Comparison of ENCODE assay signal across 8 mouse cellular contexts in genomic region chr8:84004533-84005201, GRCm38 (mm10). TPM values are rescaled to one million over a fixed set of nuclear protein-coding genes. Genes with fewer than 3 reads are reported as not detected.
DNase-seq lines count a peak whose midpoint lies in the region; ATAC-seq and TF ChIP-seq lines count a peak whose summit lies in the region.

No protein-coding gene starts in this region.

- 1% methylated on average over 30 of the region's 30 CpGs for WGBS in forebrain, embryonic 10.5 days
- WGBS in heart, embryonic 15.5 days: under 1% methylated on average over 30 of the region's 30 CpGs
- WGBS in liver, embryonic 14.5 days (ENCODE audit: insufficient replicate concordance): under 1% methylated on average over 30 of the region's 30 CpGs
- WGBS in neural tube, embryonic 11.5 days: under 1% methylated on average over 30 of the region's 30 CpGs
- under 1% methylated on average over 30 of the region's 30 CpGs for WGBS in stomach, postnatal 0 days

- H3K4me1 ChIP-seq in forebrain, embryonic 10.5 days: peaks cover 48% of the 10 kb centered on the region
- peaks cover 35% of the 10 kb centered on the region for H3K4me1 ChIP-seq in heart, embryonic 15.5 days (replicated peaks)
- H3K4me1 ChIP-seq in liver, embryonic 14.5 days (replicated peaks; ENCODE audit: control insufficient read depth in 2 of 2, insufficient read depth in 2 of 2, low read length in 1 of 2): peaks cover 6 to 7% of the 10 kb centered on the region in 2 experiments
- peaks cover 9% of the 10 kb centered on the region for H3K4me1 ChIP-seq in neural tube, embryonic 11.5 days (ENCODE audit: control insufficient read depth, insufficient read depth, low read length)
- H3K4me1 ChIP-seq in stomach, postnatal 0 days (replicated peaks; ENCODE audit: control insufficient read depth, insufficient read depth): peaks cover 4% of the 10 kb centered on the region

- peak overlapping the region; percentile 80 for H3K9ac ChIP-seq in heart, embryonic 15.5 days
- peak overlapping the region; percentile 68 for H3K9ac ChIP-seq in liver, embryonic 14.5 days (replicated peaks)
- H3K9ac ChIP-seq in neural tube, embryonic 11.5 days (ENCODE audit: low read length): peak overlapping the region; percentile 49
- peak overlapping the region; percentile 73 for H3K9ac ChIP-seq in stomach, postnatal 0 days (ENCODE audit: low read length)

- TF ChIP-seq CTCF in liver, embryonic 14.5 days (IDR thresholded peaks at IDR 0.05; ENCODE audit: low read depth): no peak
- no peak; the same call in 1 of the 2 replicates for TF ChIP-seq CTCF in stomach, postnatal 0 days (IDR thresholded peaks at IDR 0.05; ENCODE audit: low read depth)

- peak overlapping the region; percentile 84 for H3K27ac ChIP-seq in forebrain, embryonic 10.5 days
- H3K27ac ChIP-seq in heart, embryonic 15.5 days: peak overlapping the region; percentile 80
- H3K27ac ChIP-seq in liver, embryonic 14.5 days: peak overlapping the region; percentile 71
- no peak overlapping the region for H3K27ac ChIP-seq in neural tube, embryonic 11.5 days (ENCODE audit: low read depth, low read length)
- H3K27ac ChIP-seq in stomach, postnatal 0 days (replicated peaks): peak overlapping the region; percentile 81

- peak; percentile 75 for DNase-seq in c-Kit-negative CD71-positive TER-119-positive erythroid progenitor cells, embryonic 14.5 days (ENCODE audit: low read depth, low spot score)
- peak; percentile 89 for DNase-seq in forebrain, embryonic 10.5 days (ENCODE audit: extremely low spot score, low spot score)
- peak; percentile 95 to 98 for DNase-seq in kidney, postnatal 25 days
- peak; percentile 80 to 85 (median 81) for DNase-seq in liver, embryonic 14.5 days (ENCODE audit: low read depth in 3 of 3, low spot score in 3 of 3)
- DNase-seq in neural tube, embryonic 11.5 days (ENCODE audit: low spot score): peak; percentile 94
- peak; percentile 90 for DNase-seq in stomach, postnatal 0 days (ENCODE audit: low spot score)

- peaks cover 35% of the 10 kb centered on the region for H3K36me3 ChIP-seq in forebrain, embryonic 10.5 days (replicated peaks)
- no peaks in the 10 kb centered on the region; the same call in none of the 2 replicates for H3K36me3 ChIP-seq in heart, embryonic 15.5 days
- H3K36me3 ChIP-seq in liver, embryonic 14.5 days (replicated peaks; ENCODE audit: control insufficient read depth, insufficient read depth, low read depth): peaks cover 21% of the 10 kb centered on the region
- H3K36me3 ChIP-seq in neural tube, embryonic 11.5 days (ENCODE audit: control insufficient read depth, insufficient read depth, low read length): peaks cover 2% of the 10 kb centered on the region; the same call in 1 of the 2 replicates
- H3K36me3 ChIP-seq in stomach, postnatal 0 days (ENCODE audit: control insufficient read depth, insufficient read depth, low read length): 0 out of 2 replicates have a peak, but pooled peaks cover 3% of the 10 kb centered on the region

- H3K4me3 ChIP-seq in forebrain, embryonic 10.5 days: peak overlapping the region; percentile 64
- peak overlapping the region; percentile 77 for H3K4me3 ChIP-seq in heart, embryonic 15.5 days
- H3K4me3 ChIP-seq in liver, embryonic 14.5 days (ENCODE audit: insufficient read depth in 1 of 2, low read depth in 2 of 2, low read length in 2 of 2): peak overlapping the region; percentile 67
- H3K4me3 ChIP-seq in neural tube, embryonic 11.5 days (ENCODE audit: low read depth, low read length): peak overlapping the region; percentile 41
- H3K4me3 ChIP-seq in stomach, postnatal 0 days (ENCODE audit: low read depth, low read length): peak overlapping the region; percentile 54

- no peaks in the 10 kb centered on the region for H3K9me3 ChIP-seq in forebrain, embryonic 10.5 days
- no peaks in the 10 kb centered on the region for H3K9me3 ChIP-seq in heart, embryonic 15.5 days (replicated peaks)
- H3K9me3 ChIP-seq in liver, embryonic 14.5 days (ENCODE audit: control insufficient read depth, low read length): no peaks in the 10 kb centered on the region
- H3K9me3 ChIP-seq in neural tube, embryonic 11.5 days (ENCODE audit: control insufficient read depth, low read length): no peaks in the 10 kb centered on the region
- H3K9me3 ChIP-seq in stomach, postnatal 0 days (ENCODE audit: control insufficient read depth, low read length): no peaks in the 10 kb centered on the region

- H3K27me3 ChIP-seq in forebrain, embryonic 10.5 days (ENCODE audit: poor library complexity, severe bottlenecking): peaks cover 47% of the 10 kb centered on the region
- H3K27me3 ChIP-seq in heart, embryonic 15.5 days: no peaks in the 10 kb centered on the region
- peaks cover 3% of the 10 kb centered on the region for H3K27me3 ChIP-seq in liver, embryonic 14.5 days (ENCODE audit: control insufficient read depth, insufficient read depth, low read length)
- peaks cover 20% of the 10 kb centered on the region for H3K27me3 ChIP-seq in neural tube, embryonic 11.5 days (ENCODE audit: control insufficient read depth, insufficient read depth, low read length)
- H3K27me3 ChIP-seq in stomach, postnatal 0 days (ENCODE audit: control insufficient read depth, insufficient read depth, low read length): no peaks in the 10 kb centered on the region

- peak overlapping the region; percentile 93 for H3K4me2 ChIP-seq in heart, embryonic 15.5 days
- H3K4me2 ChIP-seq in liver, embryonic 14.5 days (ENCODE audit: low read depth): peak overlapping the region; percentile 90
- H3K4me2 ChIP-seq in neural tube, embryonic 11.5 days (ENCODE audit: low read depth): peak overlapping the region; percentile 60
- H3K4me2 ChIP-seq in stomach, postnatal 0 days (replicated peaks; ENCODE audit: low read depth): peak overlapping the region; percentile 77

- ATAC-seq in CD4-positive, CD25-positive, alpha-beta regulatory T cell, adult 4 months: peak; percentile 97
- ATAC-seq in heart, embryonic 15.5 days (replicated peaks; ENCODE audit: insufficient number of reproducible peaks, insufficient read depth, low FRiP score, low read depth): peak; percentile 86
- peak; percentile 87 for ATAC-seq in liver, embryonic 14.5 days (ENCODE audit: insufficient read depth)
- peak; percentile 65 for ATAC-seq in neural tube, embryonic 11.5 days (ENCODE audit: insufficient read depth, low FRiP score, low TSS enrichment)
- peak; percentile 87 for ATAC-seq in stomach, postnatal 0 days (ENCODE audit: low FRiP score, low TSS enrichment)

- TF ChIP-seq EP300 in liver, embryonic 14.5 days (IDR thresholded peaks at IDR 0.05; ENCODE audit: low read depth): no peak
- TF ChIP-seq EP300 in stomach, postnatal 0 days (optimal IDR thresholded peaks at IDR 0.05): peak; percentile 34

RNA-seq across cellular contexts. Expression of gene 1700067K01Rik, which starts 3.4 kb away (rescaled TPM):
- not detected for polyA plus RNA-seq in CD4-positive, CD25-positive, alpha-beta regulatory T cell, adult 4 months (2017; shearing (Covaris generic))
- polyA plus RNA-seq in forebrain, embryonic 10.5 days (2016; fragmentation: Nextera tagmentation; extraction: Ambion mirVana): 0.49 and 0.63 TPM in 2 replicates
- polyA plus RNA-seq in heart, embryonic 15.5 days (2015; fragmentation: Nextera tagmentation; extraction: Ambion mirVana): 0.74 and 0.90 TPM in 2 replicates
- polyA plus RNA-seq in liver, embryonic 14.5 days (2012; rRNA removed): 0.41 and 0.65 TPM in 2 replicates
- polyA plus RNA-seq in liver, embryonic 14.5 days (2014; fragmentation: Nextera tagmentation; extraction: Ambion mirVana): 0.41 and 0.49 TPM in 2 replicates
- polyA plus RNA-seq in neural tube, embryonic 11.5 days (2014; fragmentation: Nextera tagmentation; extraction: Ambion mirVana): 0.70 and 0.77 TPM in 2 replicates
- 0.36 and 0.38 TPM in 2 replicates for polyA plus RNA-seq in stomach, postnatal 0 days (2015; fragmentation: Nextera tagmentation; extraction: Ambion mirVana)

RNA-seq across cellular contexts. Expression of gene Samd1, which starts 7.2 kb away (rescaled TPM):
- polyA plus RNA-seq in CD4-positive, CD25-positive, alpha-beta regulatory T cell, adult 4 months (2017; shearing (Covaris generic)): 1 to 10 TPM; 5.9 to 6.3 TPM
- 10.2 and 10.3 TPM in 2 replicates for polyA plus RNA-seq in forebrain, embryonic 10.5 days (2016; fragmentation: Nextera tagmentation; extraction: Ambion mirVana)
- 5.6 and 5.9 TPM in 2 replicates for polyA plus RNA-seq in heart, embryonic 15.5 days (2015; fragmentation: Nextera tagmentation; extraction: Ambion mirVana)
- polyA plus RNA-seq in liver, embryonic 14.5 days (2012; rRNA removed): 32.5 and 34.5 TPM in 2 replicates
- 9.1 and 9.3 TPM in 2 replicates for polyA plus RNA-seq in liver, embryonic 14.5 days (2014; fragmentation: Nextera tagmentation; extraction: Ambion mirVana)
- 14.4 and 16.5 TPM in 2 replicates for polyA plus RNA-seq in neural tube, embryonic 11.5 days (2014; fragmentation: Nextera tagmentation; extraction: Ambion mirVana)
- polyA plus RNA-seq in stomach, postnatal 0 days (2015; fragmentation: Nextera tagmentation; extraction: Ambion mirVana): 4.2 and 4.5 TPM in 2 replicates

RNA-seq across cellular contexts. Expression of gene 2210011C24Rik, which starts 7.3 kb away (rescaled TPM):
- polyA plus RNA-seq in CD4-positive, CD25-positive, alpha-beta regulatory T cell, adult 4 months (2017; shearing (Covaris generic)): not detected
- 0.42 and 0.79 TPM in 2 replicates for polyA plus RNA-seq in forebrain, embryonic 10.5 days (2016; fragmentation: Nextera tagmentation; extraction: Ambion mirVana)
- polyA plus RNA-seq in heart, embryonic 15.5 days (2015; fragmentation: Nextera tagmentation; extraction: Ambion mirVana): 0.31 and 0.57 TPM in 2 replicates
- not detected in 2 replicates for polyA plus RNA-seq in liver, embryonic 14.5 days (2012; rRNA removed)
- polyA plus RNA-seq in liver, embryonic 14.5 days (2014; fragmentation: Nextera tagmentation; extraction: Ambion mirVana): not detected in 2 replicates
- polyA plus RNA-seq in neural tube, embryonic 11.5 days (2014; fragmentation: Nextera tagmentation; extraction: Ambion mirVana): not detected in 2 replicates
- polyA plus RNA-seq in stomach, postnatal 0 days (2015; fragmentation: Nextera tagmentation; extraction: Ambion mirVana): 5.8 and 6.1 TPM in 2 replicates

RNA-seq across cellular contexts. Expression of gene Palm3, which starts 16.6 kb away (rescaled TPM):
- 1 to 10 TPM; 2.0 to 2.9 TPM for polyA plus RNA-seq in CD4-positive, CD25-positive, alpha-beta regulatory T cell, adult 4 months (2017; shearing (Covaris generic))
- 7.8 and 8.2 TPM in 2 replicates for polyA plus RNA-seq in forebrain, embryonic 10.5 days (2016; fragmentation: Nextera tagmentation; extraction: Ambion mirVana)
- polyA plus RNA-seq in heart, embryonic 15.5 days (2015; fragmentation: Nextera tagmentation; extraction: Ambion mirVana): 1.2 and 1.9 TPM in 2 replicates
- polyA plus RNA-seq in liver, embryonic 14.5 days (2012; rRNA removed): 0.11 and 0.19 TPM in 2 replicates
- 0.09 TPM in 1 of 2 replicates, not detected in the other for polyA plus RNA-seq in liver, embryonic 14.5 days (2014; fragmentation: Nextera tagmentation; extraction: Ambion mirVana)
- 4.4 TPM in 2 replicates for polyA plus RNA-seq in neural tube, embryonic 11.5 days (2014; fragmentation: Nextera tagmentation; extraction: Ambion mirVana)
- polyA plus RNA-seq in stomach, postnatal 0 days (2015; fragmentation: Nextera tagmentation; extraction: Ambion mirVana): 0.96 and 1.3 TPM in 2 replicates

RNA-seq across cellular contexts. Expression of gene Prkaca, which starts 31.9 kb away (rescaled TPM):
- 10 to 100 TPM in 1 of 2 experiments, 1 to 10 TPM in 1; 9.5 to 15.4 TPM for polyA plus RNA-seq in CD4-positive, CD25-positive, alpha-beta regulatory T cell, adult 4 months (2017; shearing (Covaris generic))
- polyA plus RNA-seq in forebrain, embryonic 10.5 days (2016; fragmentation: Nextera tagmentation; extraction: Ambion mirVana): 148 and 158 TPM in 2 replicates
- 246 and 260 TPM in 2 replicates for polyA plus RNA-seq in heart, embryonic 15.5 days (2015; fragmentation: Nextera tagmentation; extraction: Ambion mirVana)
- 19.9 and 24.8 TPM in 2 replicates for polyA plus RNA-seq in liver, embryonic 14.5 days (2012; rRNA removed)
- polyA plus RNA-seq in liver, embryonic 14.5 days (2014; fragmentation: Nextera tagmentation; extraction: Ambion mirVana): 30.6 and 34.0 TPM in 2 replicates
- polyA plus RNA-seq in neural tube, embryonic 11.5 days (2014; fragmentation: Nextera tagmentation; extraction: Ambion mirVana): 154 and 171 TPM in 2 replicates
- polyA plus RNA-seq in stomach, postnatal 0 days (2015; fragmentation: Nextera tagmentation; extraction: Ambion mirVana): 62.4 and 63.1 TPM in 2 replicates
